Mouse (Mus musculus): ENCODE data around the gene Wipf2.

The Wipf2 gene

DNA sequence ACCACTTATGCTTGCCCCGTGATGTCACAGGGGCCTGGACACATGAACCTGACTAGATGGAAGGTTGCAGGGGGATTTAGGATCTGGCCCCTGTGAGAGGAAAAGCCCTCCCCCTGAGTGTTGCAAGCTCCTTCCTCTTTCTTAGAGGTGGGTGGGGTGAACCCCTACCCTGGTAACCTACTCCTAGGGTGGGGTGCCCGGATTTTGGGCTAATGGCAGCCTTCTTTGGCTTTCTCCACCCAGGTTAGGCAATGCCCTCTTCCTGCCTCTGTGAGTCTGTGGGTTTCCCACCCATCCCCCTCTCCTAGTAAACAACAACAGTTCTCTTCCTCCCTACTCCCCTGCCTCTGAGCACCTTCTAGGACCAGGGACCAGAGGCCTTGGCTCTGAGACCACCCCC, 89.3 kb downstream of the Wipf2 start:
- in situ Hi-C loops (cut with MboI; ENCODE audit: unreplicated experiment in 2 of 2), result no loop called here

- in situ Hi-C loops (cut with MboI; ENCODE audit: unreplicated experiment in 2 of 2), result no loop called here
These were observed 89.9 kb downstream of the Wipf2 start for GRCm38 (mm10) chr11:98953361-98953760.

DNA sequence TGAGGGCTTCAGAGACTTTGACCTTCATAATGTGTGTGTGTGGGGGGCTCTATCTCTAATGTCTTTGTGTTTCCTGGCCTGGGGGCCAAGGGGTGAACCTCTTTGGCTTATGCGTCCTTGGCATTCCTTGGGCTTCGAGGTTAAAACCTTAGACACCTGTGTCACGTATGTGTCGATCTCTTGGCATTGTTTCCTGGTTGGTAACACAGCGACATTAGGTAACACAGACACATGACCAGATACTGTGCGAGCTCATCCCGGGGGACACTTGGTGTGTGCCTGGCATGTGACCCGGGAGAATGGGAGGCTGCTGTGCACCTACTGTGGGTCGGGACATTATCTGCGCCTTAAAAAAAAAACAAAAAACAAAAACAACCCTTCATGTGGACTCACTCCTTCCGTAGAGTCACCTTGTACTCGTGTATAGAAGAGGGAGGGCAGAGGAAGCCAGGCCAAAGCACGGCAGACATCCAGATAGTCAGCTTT, 90.4 kb downstream of the Wipf2 start:
- in situ Hi-C loops (cut with MboI; ENCODE audit: unreplicated experiment in 2 of 2), result no loop called here

GRCm38 (mm10) chr11:98954373-98954772, 90.9 kb downstream of the Wipf2 start:
- in situ Hi-C loops (cut with MboI; ENCODE audit: unreplicated experiment in 2 of 2), result no loop called here
